Mouse (Mus musculus) kidney, adult 2 months (tissue): ENCODE data around the gene Mapk7. TPM values are rescaled to one million over a fixed set of nuclear protein-coding genes. Genes with fewer than 3 reads are reported as not detected.

ENCODE experiments used
- DNase-seq: peaks from one replicate; pipeline ENCODE4 v3.0.0; 2021
- H3K27ac ChIP-seq: fragments of 200-500 bp; 2 replicates; pipeline ENCODE4 v1.5.1; 2012; ENCODE audit warnings: low read depth, low read length, control low read depth, inconsistent platforms; ENCODE audit not compliant: insufficient read depth
- H3K27me3 ChIP-seq: fragments of 200-500 bp; replicated peaks from 2 replicates; pipeline ENCODE4 v1.6.1; 2012; ENCODE audit warnings: mild to moderate bottlenecking, moderate library complexity, low read length, inconsistent platforms; ENCODE audit not compliant: control insufficient read depth, insufficient read depth
- H3K36me3 ChIP-seq: fragments of 200-500 bp; 2 replicates; pipeline ENCODE4 v1.6.1; 2012; ENCODE audit warnings: mild to moderate bottlenecking, moderate library complexity, low read length, inconsistent platforms; ENCODE audit not compliant: control insufficient read depth, insufficient read depth
- H3K4me1 ChIP-seq: fragments of 200-500 bp; 2 replicates; pipeline ENCODE4 v1.6.1; 2011; ENCODE audit warnings: low read length; ENCODE audit not compliant: control insufficient read depth, insufficient read depth
- H3K4me3 ChIP-seq: fragments of 200-500 bp; 2 replicates; pipeline ENCODE4 v1.5.1; 2011; ENCODE audit warnings: mild to moderate bottlenecking, low read depth, low read length, control low read depth; ENCODE audit not compliant: insufficient read depth
- CTCF ChIP-seq: fragments of 200-500 bp; conservative IDR thresholded peaks from 2 replicates; pipeline ENCODE4 v1.5.1; 2011; ENCODE audit warnings: low read depth, mild to moderate bottlenecking, control low read depth, low read length, moderate library complexity, mixed read lengths; ENCODE audit not compliant: insufficient read depth, insufficient read length
- POLR2A ChIP-seq: fragments of 200-500 bp; IDR thresholded peaks from one replicate; pipeline ENCODE4 v1.6.1; 2011; ENCODE audit warnings: low read depth, low read length, control low read depth
- WGBS: fragments of 180-500 bp; shearing (Covaris S2); methylation state at CpG from one replicate; pipeline ENCODE4 v1.1.7; 2018; 5-methylcytosine and 5-hydroxymethylcytosine counted together
- polyA plus RNA-seq: library from polyadenylated mRNA; depleted of rRNA; stranded (reverse); fragments of >200 nt; gene quantifications from 2 replicates; pipeline ENCODE4 v1.2.3, GENCODE M21; 2012

Gene Mapk7
- polyA plus RNA-seq, 1 experiment, result 13.8 TPM

GRCm38 (mm10) chr11:61485541-61486457 lies 8.4 kb downstream of the Mapk7 start:
- DNase-seq, result no peak
- Histone ChIP-seq H3K4me3 (no peak overlapping the region), H3K27me3 (no peaks in the 10 kb centered on the region), H3K27ac (no peak overlapping the region), H3K36me3 (no peaks in the 10 kb centered on the region), H3K4me1 (no peaks in the 10 kb centered on the region)
- no peak for TF ChIP-seq CTCF
- TF ChIP-seq POLR2A, result no peak
- WGBS, result 83% methylated on average over 22 of the region's 22 CpGs

GRCm38 (mm10) chr11:61484613-61485540 lies 9.3 kb downstream of the Mapk7 start, which contains the start of gene Mfap4:
TSS of gene Mfap4 (plus strand) at chr11:61485431.
- Histone ChIP-seq H3K36me3 (no peaks in the 10 kb centered on the region), H3K27me3 (no peaks in the 10 kb centered on the region), H3K4me1 (no peaks in the 10 kb centered on the region), H3K27ac (no peak within 1 kb of the TSS), H3K4me3 (no peak within 1 kb of the TSS)
- TF ChIP-seq POLR2A (no peak), CTCF (no peak)
- no peak for DNase-seq
- WGBS, result 54% methylated on average over 20 of the region's 20 CpGs

GRCm38 (mm10) chr11:61484256-61484612 lies 10.0 kb downstream of the Mapk7 start:
- WGBS, result 41% methylated on average over 10 of the region's 10 CpGs
- Histone ChIP-seq H3K36me3 (no peaks in the 10 kb centered on the region), H3K4me1 (no peaks in the 10 kb centered on the region), H3K27ac (no peak overlapping the region), H3K4me3 (no peak overlapping the region), H3K27me3 (no peaks in the 10 kb centered on the region)
- no peak for DNase-seq
- TF ChIP-seq CTCF (no peak), POLR2A (no peak)

GRCm38 (mm10) chr11:61483226-61483845 lies 10.9 kb downstream of the Mapk7 start:
- no peak overlapping the region for H3K4me3 ChIP-seq
- no peaks in the 10 kb centered on the region for H3K36me3 ChIP-seq
- H3K4me1 ChIP-seq, result no peaks in the 10 kb centered on the region
- 80% methylated on average over 13 of the region's 13 CpGs for WGBS
- H3K27me3 ChIP-seq, result no peaks in the 10 kb centered on the region
- no peak overlapping the region for H3K27ac ChIP-seq
- DNase-seq, result no peak
- TF ChIP-seq CTCF (no peak), POLR2A (no peak)

GRCm38 (mm10) chr11:61481239-61482090 lies 12.7 kb downstream of the Mapk7 start:
- Histone ChIP-seq H3K36me3 (no peaks in the 10 kb centered on the region), H3K4me1 (no peaks in the 10 kb centered on the region), H3K27me3 (no peaks in the 10 kb centered on the region), H3K4me3 (no peak overlapping the region), H3K27ac (no peak overlapping the region)
- TF ChIP-seq CTCF, result no peak
- TF ChIP-seq POLR2A, result no peak
- 71% methylated on average over 9 of the region's 9 CpGs for WGBS
- DNase-seq, result no peak

GRCm38 (mm10) chr11:61478788-61479187 lies 15.4 kb downstream of the Mapk7 start:
- no peaks in the 10 kb centered on the region for H3K36me3 ChIP-seq
- no peak for DNase-seq
- H3K4me1 ChIP-seq, result no peaks in the 10 kb centered on the region
- 90% methylated on average over 4 of the region's 4 CpGs for WGBS
- TF ChIP-seq POLR2A (no peak), CTCF (no peak)
- H3K27me3 ChIP-seq, result no peaks in the 10 kb centered on the region; the same call in 1 of the 2 replicates
- H3K27ac ChIP-seq, result no peak overlapping the region
- no peak overlapping the region for H3K4me3 ChIP-seq
